Mouse (Mus musculus) cerebellum, adult 11 months (tissue): ENCODE results near the gene Olfr1084.
"Not testable (repeated sequence)": the region's sequence is repeated elsewhere in the genome, so short reads cannot be mapped to it uniquely, and the experiment has no call there.

Source experiments
- DNase-seq: peaks from one replicate; pipeline ENCODE4 v3.0.0; 2022

The Olfr1084 gene

DNA sequence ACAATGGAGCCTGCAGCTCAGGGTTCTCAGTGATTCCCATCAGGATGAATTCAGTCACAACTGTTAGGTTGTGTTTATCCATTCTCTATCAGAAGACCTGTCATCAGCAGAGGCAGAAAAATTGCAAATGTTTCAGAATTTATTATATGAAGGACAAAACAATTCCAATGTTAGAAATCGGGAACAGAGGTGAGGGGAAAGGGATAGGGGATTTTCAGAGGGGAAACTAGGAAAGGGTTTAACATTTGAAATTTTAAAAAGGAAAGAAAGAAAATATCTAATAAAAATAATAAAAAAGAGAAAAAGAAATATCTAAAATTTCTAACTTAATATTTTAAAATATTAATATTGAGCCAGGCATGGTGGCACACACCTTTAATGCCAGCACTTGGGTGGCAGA, at the start of gene Olfr1084:
Gene Olfr1084 (minus strand): TSS at position 101 of the 400 bp plus-strand sequence.
- not testable (repeated sequence) for DNase-seq

- DNase-seq, result no peak
Observed at GRCm38 (mm10) chr2:86679992-86680391, 40.5 kb upstream of the Olfr1084 start, which contains the start of gene Olfr1086. Olfr1086 (minus strand) TSS chr2:86680092.

GRCm38 (mm10) chr2:86661919-86662318, 22.4 kb upstream of the Olfr1084 start, which contains the start of gene Olfr1085:
Olfr1085 (minus strand) TSS chr2:86662019.
- no peak for DNase-seq

DNA sequence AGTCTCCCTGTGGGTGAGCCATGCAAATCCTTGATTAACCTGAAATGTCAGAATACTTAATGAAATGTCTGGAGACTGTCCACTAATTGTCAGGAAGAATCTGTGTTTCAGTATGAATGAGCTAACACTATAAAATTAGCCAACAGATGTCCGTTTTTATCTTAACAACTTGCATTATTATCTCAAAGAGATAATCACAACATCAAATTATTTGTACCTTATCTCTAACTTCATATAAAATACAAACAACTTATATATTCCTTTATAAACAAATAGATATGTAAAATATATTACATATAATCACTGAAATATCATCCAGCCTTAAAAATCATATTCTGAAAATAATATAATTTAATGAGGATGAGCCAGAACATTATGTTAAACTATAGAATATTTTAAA, 40.7 kb downstream of the Olfr1084 start, which contains the start of gene Olfr1082:
Gene Olfr1082 (minus strand): TSS at position 101 of the 400 bp plus-strand sequence.
- DNase-seq, result not testable (repeated sequence)
